Comparison of ENCODE assay signal across 25 mouse cellular contexts in the genomic region with DNA sequence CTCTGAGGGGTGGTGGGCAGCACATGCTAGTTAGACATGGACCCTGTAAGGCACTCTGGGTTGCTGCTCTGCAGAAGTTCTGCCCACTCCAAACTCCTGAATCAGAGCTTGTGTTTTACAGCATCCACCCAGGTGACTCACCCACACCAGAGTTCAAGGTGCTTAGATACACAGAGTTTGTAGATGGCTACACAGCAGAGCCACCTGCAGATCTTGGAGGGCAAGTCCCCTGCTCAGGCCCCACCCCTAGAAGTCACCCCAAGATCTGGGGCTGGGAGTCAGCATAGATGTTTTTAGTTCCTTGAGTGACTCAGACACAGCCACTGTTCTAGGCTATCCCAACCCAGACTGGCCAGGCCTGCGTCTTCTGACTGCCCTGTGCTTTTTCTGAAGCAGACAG.
DNase-seq lines count a peak whose midpoint lies in the region; ATAC-seq lines count a peak whose summit lies in the region.
"Had no signal": no experiment of that assay in that cellular context is flagged by ENCODE, and none has a peak within 500 bp of the region (broad histone marks: within the 10 kb centered on the region; RNA-seq: fewer than 3 reads in every experiment).

No protein-coding gene starts in this region.

- WGBS in liver, embryonic 12.5 days (ENCODE audit: insufficient replicate concordance) = 48% methylated on average over 1 of the region's 1 CpGs
- 48% methylated on average over 1 of the region's 1 CpGs for WGBS in intestine, embryonic 16.5 days
- 90% methylated on average over 1 of the region's 1 CpGs for WGBS in stomach, embryonic 15.5 days
- 75% methylated on average over 1 of the region's 1 CpGs for WGBS in heart, embryonic 10.5 days

- H3K9ac ChIP-seq in liver, embryonic 12.5 days = 0 out of 2 replicates have a peak overlapping the region, but pooled peaks have one; percentile 4
- no peak overlapping the region for H3K9ac ChIP-seq in intestine, embryonic 16.5 days (ENCODE audit: low read depth, low read length)
- no peak overlapping the region for H3K9ac ChIP-seq in stomach, embryonic 15.5 days
- H3K9ac ChIP-seq: embryonic facial prominence, embryonic 15.5 days; forebrain, postnatal 0 days; hindbrain, embryonic 13.5 days had no signal

- H3K4me2 ChIP-seq in liver, embryonic 12.5 days = no peak overlapping the region
- H3K4me2 ChIP-seq in intestine, embryonic 16.5 days (ENCODE audit: low read depth, low read length) = no peak overlapping the region
- no peak overlapping the region for H3K4me2 ChIP-seq in stomach, embryonic 15.5 days
- H3K4me2 ChIP-seq: embryonic facial prominence, embryonic 15.5 days; heart, embryonic 11.5 days; hindbrain, embryonic 13.5 days had no signal

- H3K9me3 ChIP-seq in liver, embryonic 12.5 days (replicated peaks) = 0 out of 2 replicates have a peak, but pooled peaks cover 2% of the 10 kb centered on the region
- H3K9me3 ChIP-seq in intestine, embryonic 16.5 days (ENCODE audit: control insufficient read depth, low read length) = no peaks in the 10 kb centered on the region
- H3K9me3 ChIP-seq in stomach, embryonic 15.5 days = no peaks in the 10 kb centered on the region
- H3K9me3 ChIP-seq in heart, embryonic 10.5 days = no peaks in the 10 kb centered on the region
- H3K9me3 ChIP-seq: embryonic facial prominence, embryonic 15.5 days; hindbrain, embryonic 10.5 days; hindbrain, embryonic 13.5 days had no signal

- no peak for ATAC-seq in liver, embryonic 12.5 days
- peak; percentile 94 for ATAC-seq in intestine, embryonic 16.5 days
- peak; percentile 36; the same call in 1 of the 2 replicates for ATAC-seq in stomach, embryonic 15.5 days (ENCODE audit: insufficient read depth, low FRiP score, low read depth)
- ATAC-seq: CD4-positive, CD25-positive, alpha-beta regulatory T cell, adult 4 months; forebrain, embryonic 14.5 days; forebrain, postnatal 0 days; hindbrain, embryonic 16.5 days had no signal

- peaks cover 4% of the 10 kb centered on the region; the same call in 1 of the 2 replicates for H3K4me1 ChIP-seq in liver, embryonic 12.5 days
- H3K4me1 ChIP-seq in intestine, embryonic 16.5 days (ENCODE audit: control insufficient read depth, insufficient read depth, low read length) = peaks cover 15% of the 10 kb centered on the region; the same call in 1 of the 2 replicates
- peaks cover 30% of the 10 kb centered on the region for H3K4me1 ChIP-seq in stomach, embryonic 15.5 days
- peaks cover 15% of the 10 kb centered on the region; the same call in 1 of the 2 replicates for H3K4me1 ChIP-seq in heart, embryonic 10.5 days

- no peak overlapping the region for H3K4me3 ChIP-seq in liver, embryonic 12.5 days
- no peak overlapping the region for H3K4me3 ChIP-seq in intestine, embryonic 16.5 days (ENCODE audit: low read length)
- no peak overlapping the region for H3K4me3 ChIP-seq in stomach, embryonic 15.5 days (replicated peaks)
- no peak overlapping the region for H3K4me3 ChIP-seq in heart, embryonic 10.5 days
- H3K4me3 ChIP-seq: embryonic facial prominence, embryonic 15.5 days; heart, adult 2 months; hindbrain, embryonic 10.5 days; hindbrain, embryonic 13.5 days had no signal

- no peak for DNase-seq in liver
- no peak for DNase-seq in thymus, postnatal 36 days
- no peak for DNase-seq in frontal cortex, postnatal 25 days (ENCODE audit: low spot score in 2 of 2)
- no peak for DNase-seq in heart, embryonic 10.5 days (ENCODE audit: low spot score)
- DNase-seq: adrenal gland, adult 2 months; adrenal gland, postnatal 14 days; cerebellum, adult 11 months; cerebellum, adult 2 months; cerebellum, postnatal 10 days; cerebellum, postnatal 36 days; embryo, embryonic 11 days; forebrain, postnatal 0 days; gastrocnemius, postnatal 10 days; gastrocnemius, postnatal 36 days; heart, adult 2 months had no signal

- H3K27ac ChIP-seq in liver, embryonic 12.5 days = 0 out of 2 replicates have a peak overlapping the region, but pooled peaks have one; percentile 0
- no peak overlapping the region for H3K27ac ChIP-seq in intestine, embryonic 16.5 days (ENCODE audit: low read length)
- no peak overlapping the region for H3K27ac ChIP-seq in stomach, embryonic 15.5 days
- H3K27ac ChIP-seq in heart, embryonic 10.5 days = no peak overlapping the region
- H3K27ac ChIP-seq: embryonic facial prominence, embryonic 15.5 days; heart, adult 2 months; hindbrain, embryonic 10.5 days; hindbrain, embryonic 13.5 days had no signal

- H3K36me3 ChIP-seq in liver, embryonic 12.5 days = no peaks in the 10 kb centered on the region
- no peaks in the 10 kb centered on the region for H3K36me3 ChIP-seq in intestine, embryonic 16.5 days (ENCODE audit: control insufficient read depth, insufficient read depth, low read length)
- H3K36me3 ChIP-seq in stomach, embryonic 15.5 days = no peaks in the 10 kb centered on the region
- H3K36me3 ChIP-seq in heart, embryonic 10.5 days = no peaks in the 10 kb centered on the region
- H3K36me3 ChIP-seq: embryonic facial prominence, embryonic 15.5 days; hindbrain, embryonic 10.5 days; hindbrain, embryonic 13.5 days had no signal

- H3K27me3 ChIP-seq in liver, embryonic 12.5 days (replicated peaks) = peaks cover 19% of the 10 kb centered on the region
- no peaks in the 10 kb centered on the region for H3K27me3 ChIP-seq in intestine, embryonic 16.5 days (replicated peaks; ENCODE audit: control insufficient read depth, insufficient read depth, low read length)
- H3K27me3 ChIP-seq in stomach, embryonic 15.5 days (replicated peaks) = no peaks in the 10 kb centered on the region
- H3K27me3 ChIP-seq in heart, embryonic 10.5 days (ENCODE audit: insufficient read depth, poor library complexity, severe bottlenecking) = peaks cover 24% of the 10 kb centered on the region
- H3K27me3 ChIP-seq: embryonic facial prominence, embryonic 15.5 days had no signal
